Mouse (Mus musculus) midbrain, postnatal 0 days (tissue): Measurements from ENCODE around the gene Kcnj9. TPM values are rescaled to one million over a fixed set of nuclear protein-coding genes. Genes with fewer than 3 reads are reported as not detected.
A peak's percentile ranks its signal among the peaks of the same experiment; 100 is the strongest.

Experiments used
- ATAC-seq: fragments of 200-750 bp; cut with Nextera tagmentation; 2 replicates; pipeline ENCODE4 v1.8.0; 2017; ENCODE audit warnings: moderate number of reproducible peaks, mild to moderate bottlenecking, moderate TSS enrichment, moderate library complexity; ENCODE audit not compliant: low FRiP score
- DNase-seq: peaks from one replicate; pipeline ENCODE4 v3.0.0-alpha.2; 2015; ENCODE audit warnings: low spot score
- H3K27ac ChIP-seq: fragments of 300-500 bp; sonication (generic); 2 replicates; pipeline ENCODE4 v1.5.1; 2014; ENCODE audit warnings: low read depth, mild to moderate bottlenecking, low read length, mixed read lengths
- H3K27me3 ChIP-seq: fragments of 300-500 bp; sonication (generic); 2 replicates; pipeline ENCODE4 v1.6.1; 2014; ENCODE audit warnings: low read length, control low read depth, mixed read lengths; ENCODE audit not compliant: insufficient read depth
- H3K36me3 ChIP-seq: fragments of 300-500 bp; sonication (generic); 2 replicates; pipeline ENCODE4 v1.6.1; 2014; ENCODE audit warnings: low read length, control low read depth, mixed read lengths; ENCODE audit not compliant: insufficient read depth
- H3K4me1 ChIP-seq: fragments of 300-500 bp; sonication (generic); 2 replicates; pipeline ENCODE4 v1.6.1; 2014; ENCODE audit warnings: mild to moderate bottlenecking, control low read depth, antibody characterized with exemption, low read length, mixed read lengths; ENCODE audit not compliant: insufficient read depth
- H3K4me2 ChIP-seq: fragments of 300-500 bp; sonication (generic); 2 replicates; pipeline ENCODE4 v1.6.1; 2014; ENCODE audit warnings: low read depth, mild to moderate bottlenecking, low read length, mixed read lengths; ENCODE audit not compliant: poor library complexity, severe bottlenecking
- H3K4me3 ChIP-seq: fragments of 300-500 bp; sonication (generic); 2 replicates; pipeline ENCODE4 v1.5.1; 2014; ENCODE audit warnings: low read depth, mild to moderate bottlenecking, low read length, moderate library complexity
- H3K9ac ChIP-seq: fragments of 300-500 bp; sonication (generic); replicated peaks from 2 replicates; pipeline ENCODE4 v1.6.1; 2014; ENCODE audit warnings: mild to moderate bottlenecking, low read length, moderate library complexity, mixed read lengths; ENCODE audit not compliant: poor library complexity, severe bottlenecking
- H3K9me3 ChIP-seq: fragments of 300-500 bp; sonication (generic); 2 replicates; pipeline ENCODE4 v1.6.1; 2016; ENCODE audit warnings: low read length, control low read depth
- CTCF ChIP-seq: IDR thresholded peaks from 2 replicates; pipeline ENCODE4 v1.5.1; 2016; ENCODE audit warnings: antibody characterized with exemption, mild to moderate bottlenecking
- WGBS: fragments of 180-500 bp; shearing (Covaris S2); extraction: QIAGEN DNeasy Blood & Tissue Kit; methylation state at CpG from one replicate; pipeline ENCODE4 v1.1.7; 2014; 5-methylcytosine and 5-hydroxymethylcytosine counted together
- polyA plus RNA-seq: library from polyadenylated mRNA; unstranded; fragments of >200 nt; fragmentation: Nextera tagmentation; extraction: Ambion mirVana; gene quantifications from 2 replicates; pipeline ENCODE4 v1.2.1, GENCODE M21; 2015
- total RNA-seq: library from RNA; depleted of rRNA; stranded (reverse); fragments of >200 nt; gene quantifications from 2 replicates; pipeline ENCODE4 v1.2.3, GENCODE M21; 2014

The Kcnj9 gene
- total and polyA plus RNA-seq, 2 experiments from 2014 or later, result 5.8 to 14.1 TPM

- no peak overlapping the region for H3K9ac ChIP-seq
- WGBS, result 91% methylated on average over 12 of the region's 12 CpGs
- H3K4me1 ChIP-seq, result no peaks in the 10 kb centered on the region
- H3K36me3 ChIP-seq, result no peaks in the 10 kb centered on the region
- no peak overlapping the region for H3K4me2 ChIP-seq
- TF ChIP-seq CTCF, result no peak
- no peaks in the 10 kb centered on the region for H3K27me3 ChIP-seq
- ATAC-seq, result no peak
- H3K27ac ChIP-seq, result no peak overlapping the region
- no peak for DNase-seq
- H3K9me3 ChIP-seq, result no peaks in the 10 kb centered on the region
- H3K4me3 ChIP-seq, result no peak overlapping the region
Observed at GRCm38 (mm10) chr1:172347382-172347781, 18.3 kb upstream of the Kcnj9 start.

DNA sequence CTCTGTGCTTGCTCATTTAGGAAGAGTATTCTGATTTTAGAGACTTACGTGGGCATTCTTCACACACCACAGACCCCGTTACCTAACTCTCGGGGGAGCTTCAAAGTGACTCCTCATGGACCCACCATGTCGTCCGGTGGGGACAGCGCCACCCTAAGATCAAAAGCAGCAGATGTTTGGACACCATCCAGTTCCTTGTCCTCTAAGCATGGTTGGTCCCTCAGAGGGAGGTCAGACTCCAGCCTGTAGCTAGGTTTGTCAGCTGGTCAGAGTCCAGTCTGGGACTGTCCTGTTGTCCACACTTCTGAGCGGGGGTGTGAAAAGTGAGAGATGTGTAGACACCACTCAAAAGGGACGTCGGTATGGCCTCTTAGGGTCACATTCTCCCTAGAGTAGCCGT is 17.6 kb upstream of the Kcnj9 start:
- H3K27me3 ChIP-seq, result no peaks in the 10 kb centered on the region
- DNase-seq (no peak), ATAC-seq (no peak)
- 83% methylated on average over 10 of the region's 10 CpGs for WGBS
- no peak overlapping the region for H3K4me3 ChIP-seq
- no peaks in the 10 kb centered on the region for H3K4me1 ChIP-seq
- no peak overlapping the region for H3K4me2 ChIP-seq
- H3K9me3 ChIP-seq, result no peaks in the 10 kb centered on the region
- H3K36me3 ChIP-seq, result no peaks in the 10 kb centered on the region
- no peak for TF ChIP-seq CTCF
- H3K27ac ChIP-seq, result no peak overlapping the region
- H3K9ac ChIP-seq, result no peak overlapping the region

DNA sequence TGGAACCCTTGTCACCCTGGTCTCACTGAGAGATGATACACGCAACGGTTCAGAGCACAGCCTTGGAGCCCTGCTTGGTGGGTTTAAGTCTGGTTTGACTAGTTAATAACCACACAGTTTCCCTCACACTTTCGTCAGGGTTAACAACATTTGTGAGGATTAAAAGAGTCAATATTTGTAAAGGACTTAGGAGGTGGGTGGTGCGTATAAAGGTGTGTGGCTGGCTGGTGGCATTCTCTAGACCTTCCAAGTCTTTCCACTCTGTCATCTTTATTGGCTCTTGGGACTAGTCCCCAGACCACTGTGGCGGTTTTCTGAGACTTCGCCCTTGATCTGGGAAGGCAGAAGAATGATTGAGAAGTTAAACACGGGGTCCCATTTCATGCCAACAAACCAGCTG is 15.7 kb upstream of the Kcnj9 start:
- Histone ChIP-seq H3K27me3 (peaks cover 5% of the 10 kb centered on the region; the same call in 1 of the 2 replicates), H3K9me3 (no peaks in the 10 kb centered on the region), H3K4me2 (no peak overlapping the region), H3K4me1 (no peaks in the 10 kb centered on the region), H3K27ac (0 out of 2 replicates have a peak overlapping the region, but pooled peaks have one; percentile 52), H3K4me3 (no peak overlapping the region), H3K9ac (no peak overlapping the region), H3K36me3 (no peaks in the 10 kb centered on the region)
- DNase-seq (no peak), ATAC-seq (no peak)
- 80% methylated on average over 7 of the region's 7 CpGs for WGBS
- TF ChIP-seq CTCF, result no peak

DNA sequence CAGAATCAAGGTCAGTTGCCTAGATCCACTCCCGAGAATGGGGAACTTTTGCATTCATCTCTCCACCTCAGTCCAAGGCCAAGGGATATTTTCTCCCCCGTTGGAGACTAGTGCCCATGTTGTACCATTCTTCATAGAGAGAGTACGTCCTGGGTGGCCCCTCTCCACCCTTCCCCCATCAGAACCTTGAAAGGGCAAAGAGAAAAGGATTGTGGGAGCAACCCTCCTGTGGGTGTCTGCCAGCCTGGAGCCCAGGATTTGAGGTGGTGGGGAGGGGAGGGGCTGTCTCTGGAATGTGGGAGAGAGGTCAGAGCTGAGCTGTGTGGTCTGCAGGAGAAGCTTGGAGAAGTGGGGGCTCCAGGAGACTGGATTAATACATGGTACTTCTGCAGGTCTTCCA is 14.8 kb upstream of the Kcnj9 start:
- 0 out of 2 replicates have a peak, but pooled peaks have one; percentile 24 for ATAC-seq
- Histone ChIP-seq H3K9ac (no peak overlapping the region), H3K9me3 (no peaks in the 10 kb centered on the region), H3K4me3 (no peak overlapping the region), H3K4me1 (no peaks in the 10 kb centered on the region), H3K27ac (peak overlapping the region; percentile 52), H3K36me3 (no peaks in the 10 kb centered on the region), H3K4me2 (no peak overlapping the region; the same call in 1 of the 2 replicates), H3K27me3 (peaks cover 5% of the 10 kb centered on the region; the same call in 1 of the 2 replicates)
- peak; percentile 45 for DNase-seq
- 52% methylated on average over 3 of the region's 3 CpGs for WGBS
- no peak for TF ChIP-seq CTCF

DNA sequence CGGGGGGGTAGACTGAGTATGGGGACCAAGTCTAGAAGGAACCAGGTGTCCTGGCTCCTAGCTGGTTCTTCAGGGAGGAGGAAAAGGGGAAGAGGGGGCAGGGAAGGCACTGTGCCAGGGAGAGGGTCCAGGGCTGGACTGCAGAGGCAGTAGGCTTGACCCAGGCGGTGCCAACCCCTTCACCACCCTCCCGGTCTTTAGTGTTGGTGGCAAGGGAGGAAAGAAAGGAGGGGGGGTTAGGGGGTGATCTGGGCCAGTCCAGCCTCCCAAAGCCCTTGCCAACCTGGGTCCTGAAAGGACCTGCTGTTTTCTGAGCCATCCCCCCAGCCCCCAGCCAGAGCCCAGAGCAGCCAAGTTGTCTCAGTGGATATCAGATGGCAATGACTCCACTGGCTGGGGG is 13.6 kb upstream of the Kcnj9 start:
- Histone ChIP-seq H3K36me3 (no peaks in the 10 kb centered on the region), H3K27ac (peak overlapping the region; percentile 71), H3K9me3 (no peaks in the 10 kb centered on the region), H3K27me3 (peaks cover 5% of the 10 kb centered on the region; the same call in 1 of the 2 replicates), H3K4me3 (peak overlapping the region; percentile 35; the same call in 1 of the 2 replicates), H3K4me1 (no peaks in the 10 kb centered on the region), H3K9ac (no peak overlapping the region), H3K4me2 (peak overlapping the region; percentile 55)
- 75% methylated on average over 2 of the region's 3 CpGs for WGBS
- ATAC-seq (peak; percentile 80), DNase-seq (peak; percentile 87)
- no peak for TF ChIP-seq CTCF

DNA sequence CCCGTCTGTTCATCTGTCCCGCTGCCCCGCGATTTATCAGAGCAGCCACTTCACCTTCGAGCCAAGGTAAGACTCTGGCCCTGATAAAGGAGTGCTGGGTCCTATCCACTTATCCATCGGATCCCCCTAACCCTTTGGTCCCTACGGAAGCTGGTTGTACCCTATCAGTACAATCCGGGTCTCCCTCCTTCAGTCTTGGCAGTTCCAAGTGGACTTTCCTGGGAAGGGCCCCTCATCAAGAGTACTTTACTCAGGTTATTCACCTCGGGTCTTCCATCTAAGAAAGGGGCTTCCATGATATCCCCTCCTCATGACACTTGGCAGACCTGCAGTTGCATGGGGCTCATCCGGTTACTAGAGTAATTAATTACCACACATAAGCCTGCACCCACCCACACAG is 12.3 kb upstream of the Kcnj9 start:
- no peaks in the 10 kb centered on the region for H3K9me3 ChIP-seq
- no peaks in the 10 kb centered on the region for H3K4me1 ChIP-seq
- TF ChIP-seq CTCF, result no peak
- 0 out of 2 replicates have a peak overlapping the region, but pooled peaks have one; percentile 33 for H3K9ac ChIP-seq
- WGBS, result 16% methylated on average over 10 of the region's 10 CpGs
- H3K4me3 ChIP-seq, result peak overlapping the region; percentile 35
- ATAC-seq, result no peak
- H3K27ac ChIP-seq, result peak overlapping the region; percentile 71
- no peak for DNase-seq
- H3K4me2 ChIP-seq, result peak overlapping the region; percentile 55
- peaks cover 5% of the 10 kb centered on the region; the same call in 1 of the 2 replicates for H3K27me3 ChIP-seq
- H3K36me3 ChIP-seq, result no peaks in the 10 kb centered on the region
